ENCODE assay signal across 8 mouse cellular contexts in genomic region chr1:83727215-83727614, GRCm38 (mm10).
DNase-seq lines count a peak whose midpoint lies in the region; ATAC-seq and TF ChIP-seq lines count a peak whose summit lies in the region.

No protein-coding gene starts in this region.

- H3K9ac ChIP-seq in embryonic facial prominence, embryonic 11.5 days (replicated peaks; ENCODE audit: low read length) = no peak overlapping the region
- H3K9ac ChIP-seq in midbrain, postnatal 0 days (replicated peaks; ENCODE audit: low read length, poor library complexity, severe bottlenecking) = no peak overlapping the region

- H3K4me3 ChIP-seq in embryonic facial prominence, embryonic 11.5 days (ENCODE audit: low read depth, low read length) = no peak overlapping the region
- no peak overlapping the region for H3K4me3 ChIP-seq in midbrain, postnatal 0 days (ENCODE audit: low read depth, low read length)

- no peaks in the 10 kb centered on the region for H3K4me1 ChIP-seq in embryonic facial prominence, embryonic 11.5 days (ENCODE audit: control insufficient read depth, insufficient read depth, low read length)
- H3K4me1 ChIP-seq in midbrain, postnatal 0 days (ENCODE audit: insufficient read depth, low read length) = no peaks in the 10 kb centered on the region

- ATAC-seq in cerebellum, adult (ENCODE audit: insufficient number of reproducible peaks, low FRiP score, low TSS enrichment) = peak; percentile 85
- no peak for ATAC-seq in embryonic facial prominence, embryonic 11.5 days (replicated peaks; ENCODE audit: insufficient number of reproducible peaks, low FRiP score, low TSS enrichment, low read depth)
- ATAC-seq in midbrain, postnatal 0 days (ENCODE audit: low FRiP score) = peak; percentile 58

- TF ChIP-seq CTCF in midbrain, postnatal 0 days (IDR thresholded peaks at IDR 0.05) = peak; percentile 80

- H3K9me3 ChIP-seq in embryonic facial prominence, embryonic 11.5 days (replicated peaks; ENCODE audit: control insufficient read depth, low read length) = no peaks in the 10 kb centered on the region
- no peaks in the 10 kb centered on the region for H3K9me3 ChIP-seq in midbrain, postnatal 0 days (ENCODE audit: low read length)

- no peak for DNase-seq in cerebellum, adult 11-12 months
- DNase-seq in right cerebral cortex, postnatal 4 days = peak; percentile 8
- DNase-seq in right cerebral cortex, postnatal 14 days = no peak
- DNase-seq in embryonic facial prominence, embryonic 11.5 days (ENCODE audit: low spot score) = peak; percentile 83
- peak; percentile 40 for DNase-seq in kidney, postnatal 14 days
- DNase-seq in midbrain, postnatal 0 days (ENCODE audit: low spot score) = peak; percentile 84
- no peak for DNase-seq in adrenal gland, adult 18-20 months (ENCODE audit: low spot score in 2 of 2)

- no peak overlapping the region for H3K27ac ChIP-seq in embryonic facial prominence, embryonic 11.5 days (replicated peaks; ENCODE audit: low read depth, low read length)
- H3K27ac ChIP-seq in midbrain, postnatal 0 days (ENCODE audit: low read depth, low read length) = no peak overlapping the region

- no peak overlapping the region for H3K4me2 ChIP-seq in embryonic facial prominence, embryonic 11.5 days (ENCODE audit: low read depth, low read length)
- H3K4me2 ChIP-seq in midbrain, postnatal 0 days (ENCODE audit: low read depth, low read length, poor library complexity, severe bottlenecking) = no peak overlapping the region

- H3K36me3 ChIP-seq in embryonic facial prominence, embryonic 11.5 days (replicated peaks; ENCODE audit: control insufficient read depth, insufficient read depth, low read depth, low read length) = no peaks in the 10 kb centered on the region
- H3K36me3 ChIP-seq in midbrain, postnatal 0 days (ENCODE audit: insufficient read depth, low read length) = no peaks in the 10 kb centered on the region

- WGBS in embryonic facial prominence, embryonic 11.5 days = 77% methylated on average over 4 of the region's 4 CpGs
- WGBS in midbrain, postnatal 0 days = 86% methylated on average over 4 of the region's 4 CpGs

- no peaks in the 10 kb centered on the region for H3K27me3 ChIP-seq in embryonic facial prominence, embryonic 11.5 days (ENCODE audit: control insufficient read depth, insufficient read depth, low read length)
- H3K27me3 ChIP-seq in midbrain, postnatal 0 days (ENCODE audit: insufficient read depth, low read length) = no peaks in the 10 kb centered on the region

Comparison
In these comparisons a context has a peak if more than half of its experiments do, and no peak if none do; other contexts are left out.
1. DNase-seq: peak in right cerebral cortex, postnatal 4 days (single experiment), embryonic facial prominence, embryonic 11.5 days (single experiment), kidney, postnatal 14 days (single experiment) and midbrain, postnatal 0 days (single experiment); none in cerebellum, adult 11-12 months (single experiment), right cerebral cortex, postnatal 14 days (single experiment) and adrenal gland, adult 18-20 months (0 of 2).